Mouse (Mus musculus) neural tube, embryonic 14.5 days (tissue): ENCODE measurements around the gene Ccdc83. TPM values are rescaled to one million over a fixed set of nuclear protein-coding genes. Genes with fewer than 3 reads are reported as not detected.

Source experiments
- ATAC-seq: fragments of 200-750 bp; cut with Nextera tagmentation; 2 replicates; pipeline ENCODE4 v1.8.0; 2017; ENCODE audit warnings: low read depth, mild to moderate bottlenecking, moderate TSS enrichment, moderate library complexity
- H3K27ac ChIP-seq: fragments of 300-500 bp; sonication (generic); 2 replicates; pipeline ENCODE4 v1.5.1; 2014; ENCODE audit warnings: low read depth, mild to moderate bottlenecking, control low read depth, low read length, moderate library complexity, mixed read lengths
- H3K27me3 ChIP-seq: fragments of 300-500 bp; sonication (generic); 2 replicates; pipeline ENCODE4 v1.6.1; 2014; ENCODE audit warnings: low read length; ENCODE audit not compliant: control insufficient read depth, insufficient read depth
- H3K36me3 ChIP-seq: fragments of 300-500 bp; sonication (generic); 2 replicates; pipeline ENCODE4 v1.6.1; 2014; ENCODE audit warnings: low read length, mixed read lengths; ENCODE audit not compliant: control insufficient read depth, insufficient read depth
- H3K4me1 ChIP-seq: fragments of 300-500 bp; sonication (generic); 2 replicates; pipeline ENCODE4 v1.6.1; 2014; ENCODE audit warnings: low read length; ENCODE audit not compliant: control insufficient read depth, insufficient read depth
- H3K4me2 ChIP-seq: fragments of 300-500 bp; sonication (generic); 2 replicates; pipeline ENCODE4 v1.6.1; 2014; ENCODE audit warnings: mild to moderate bottlenecking, low read depth, low read length, control low read depth
- H3K4me3 ChIP-seq: fragments of 300-500 bp; sonication (generic); 2 replicates; pipeline ENCODE4 v1.5.1; 2014; ENCODE audit warnings: low read depth, low read length, control low read depth, mixed read lengths
- H3K9ac ChIP-seq: fragments of 300-500 bp; sonication (generic); replicated peaks from 2 replicates; pipeline ENCODE4 v1.6.1; 2014; ENCODE audit warnings: low read depth, mild to moderate bottlenecking, control low read depth, low read length, mixed read lengths
- H3K9me3 ChIP-seq: fragments of 300-500 bp; sonication (generic); 2 replicates; pipeline ENCODE4 v1.6.1; 2016; ENCODE audit warnings: low read length; ENCODE audit not compliant: control insufficient read depth
- WGBS: fragments of 180-500 bp; shearing (Covaris S2); extraction: QIAGEN DNeasy Blood & Tissue Kit; methylation state at CpG from one replicate; pipeline ENCODE4 v1.1.7; 2014; 5-methylcytosine and 5-hydroxymethylcytosine counted together
- polyA plus RNA-seq: library from polyadenylated mRNA; unstranded; fragments of >200 nt; fragmentation: Nextera tagmentation; extraction: Ambion mirVana; gene quantifications from 2 replicates; pipeline ENCODE4 v1.2.1, GENCODE M21; 2014

The Ccdc83 gene
- polyA plus RNA-seq, 1 experiment from 2014 or later, result not detected

DNA sequence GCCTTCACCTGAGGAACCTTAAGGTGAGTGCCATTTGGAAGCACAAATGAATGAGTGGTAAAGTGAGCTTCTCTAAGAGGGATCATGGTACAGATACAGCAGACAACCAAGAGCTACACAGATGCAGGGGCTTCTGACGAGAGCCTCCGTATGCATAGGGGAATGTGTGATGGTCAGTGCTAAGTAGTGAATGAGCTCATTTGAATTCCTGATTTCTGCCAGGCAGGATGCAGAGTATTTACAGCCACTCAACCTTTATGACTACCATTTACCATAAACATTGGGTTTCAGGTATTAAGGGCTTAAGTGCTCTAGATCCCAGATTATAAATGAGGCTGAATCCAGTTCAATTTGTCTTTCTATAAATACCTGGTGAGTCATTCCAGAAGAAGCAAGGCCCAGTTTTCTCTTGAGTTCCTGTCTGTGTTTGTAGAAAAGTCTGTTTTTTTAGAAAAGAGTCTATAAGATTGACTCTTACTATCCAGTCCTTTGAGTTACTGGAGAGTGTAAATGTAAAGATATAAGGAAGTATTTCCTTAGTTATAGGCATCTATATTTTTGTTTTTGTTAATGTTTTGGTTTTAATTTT is 63.6 kb downstream of the Ccdc83 start:
- Histone ChIP-seq H3K9ac (no peak overlapping the region), H3K4me1 (no peaks in the 10 kb centered on the region), H3K4me3 (no peak overlapping the region), H3K27me3 (no peaks in the 10 kb centered on the region), H3K4me2 (no peak overlapping the region), H3K27ac (no peak overlapping the region), H3K36me3 (peaks cover 2% of the 10 kb centered on the region; the same call in 1 of the 2 replicates), H3K9me3 (no peaks in the 10 kb centered on the region)
- 72% methylated on average over 2 of the region's 2 CpGs for WGBS
- no peak for ATAC-seq

DNA sequence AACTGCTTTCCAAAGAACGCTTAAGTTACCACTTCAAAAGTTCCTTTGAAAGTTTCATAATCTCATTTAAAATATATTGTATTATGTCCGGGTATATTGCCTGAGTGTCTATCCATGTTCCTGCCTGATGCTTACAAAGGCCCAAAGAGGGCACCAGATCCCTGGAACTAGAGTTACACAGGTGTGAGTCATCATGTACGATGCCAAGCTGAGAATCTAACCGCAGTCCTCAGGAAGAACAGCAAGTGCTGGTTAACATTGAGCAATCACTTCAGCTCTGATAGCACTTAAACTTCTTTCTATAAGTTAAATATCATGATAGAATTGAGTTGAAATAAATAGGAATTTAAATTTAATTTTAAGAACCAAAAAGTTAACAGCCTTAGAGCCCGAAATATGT is 65.3 kb downstream of the Ccdc83 start:
- H3K9me3 ChIP-seq, result no peaks in the 10 kb centered on the region
- no peaks in the 10 kb centered on the region for H3K27me3 ChIP-seq
- no peak overlapping the region for H3K9ac ChIP-seq
- no peaks in the 10 kb centered on the region for H3K4me1 ChIP-seq
- no peak for ATAC-seq
- no peak overlapping the region for H3K4me2 ChIP-seq
- H3K4me3 ChIP-seq, result no peak overlapping the region
- WGBS, result 95% methylated on average over 5 of the region's 5 CpGs
- peaks cover 13% of the 10 kb centered on the region for H3K36me3 ChIP-seq
- H3K27ac ChIP-seq, result no peak overlapping the region

GRCm38 (mm10) chr7:90180635-90181034 is 84.9 kb downstream of the Ccdc83 start:
- Histone ChIP-seq H3K4me1 (no peaks in the 10 kb centered on the region), H3K9ac (no peak overlapping the region), H3K27me3 (no peaks in the 10 kb centered on the region), H3K27ac (no peak overlapping the region), H3K9me3 (no peaks in the 10 kb centered on the region), H3K4me3 (no peak overlapping the region), H3K4me2 (no peak overlapping the region), H3K36me3 (peaks cover 26% of the 10 kb centered on the region)
- ATAC-seq, result no peak
- 100% methylated on average over 1 of the region's 1 CpGs for WGBS

DNA sequence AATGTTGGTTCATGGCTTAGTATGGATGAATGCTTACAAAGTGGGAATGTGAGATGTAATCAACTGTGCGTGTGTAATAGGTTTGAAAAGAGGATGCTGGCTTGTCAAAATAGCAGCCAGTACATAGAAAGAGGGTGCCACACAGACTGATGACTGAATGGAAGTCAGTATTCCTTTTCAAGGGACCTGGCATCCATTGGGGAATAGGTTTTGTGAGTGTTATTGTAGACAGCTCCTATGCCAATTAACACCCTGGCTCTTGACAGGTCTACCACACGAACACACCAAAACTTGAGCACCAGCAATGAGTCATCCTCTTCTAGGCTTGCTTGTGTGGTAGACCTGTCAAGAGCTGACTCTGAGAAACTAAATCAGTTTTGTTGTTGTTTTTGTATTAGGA is 90.0 kb downstream of the Ccdc83 start:
- peaks cover 34% of the 10 kb centered on the region for H3K36me3 ChIP-seq

More for the DNA sequence above, 90.0 kb downstream of the Ccdc83 start:
- WGBS, result 86% methylated on average over 2 of the region's 2 CpGs
- Histone ChIP-seq H3K4me1 (no peaks in the 10 kb centered on the region), H3K9ac (no peak overlapping the region), H3K4me3 (no peak overlapping the region), H3K27me3 (no peaks in the 10 kb centered on the region), H3K4me2 (no peak overlapping the region), H3K9me3 (no peaks in the 10 kb centered on the region), H3K27ac (no peak overlapping the region)
- no peak for ATAC-seq

Other genes starting within 250 kb of the Ccdc83 start
- gene Picalm, start 135.6 kb downstream of the Ccdc83 start, polyA plus RNA-seq, result 58.0 and 59.0 TPM in 2 replicates
- gene Sytl2, start 36.5 kb upstream of the Ccdc83 start, polyA plus RNA-seq, result 10.8 and 12.3 TPM in 2 replicates
- gene Ccdc89, start 160.8 kb upstream of the Ccdc83 start, polyA plus RNA-seq, result 1.8 and 2.1 TPM in 2 replicates
- gene Crebzf, start 177.0 kb upstream of the Ccdc83 start, polyA plus RNA-seq, result 49.5 and 54.2 TPM in 2 replicates
- 139 and 153 TPM in 2 replicates for gene Tmem126a, start 191.5 kb upstream of the Ccdc83 start, polyA plus RNA-seq
- 41.0 and 48.2 TPM in 2 replicates for gene Tmem126b, start 210.2 kb upstream of the Ccdc83 start, polyA plus RNA-seq
- 29.4 and 48.0 TPM in 2 replicates for gene Dlg2, start 210.9 kb upstream of the Ccdc83 start, polyA plus RNA-seq